Mouse (Mus musculus) G1E (cell line): ENCODE data around the gene Adcy3.

Experiments used
- CTCF ChIP-seq: IDR thresholded peaks from 2 replicates; pipeline ENCODE4 v1.5.1; 2012; ENCODE audit warnings: low read depth, low read length, inconsistent platforms, mixed read lengths
- GATA2 ChIP-seq: IDR thresholded peaks from 2 replicates; pipeline ENCODE4 v1.6.1; 2012; ENCODE audit warnings: low read depth, low read length, inconsistent platforms, borderline replicate concordance

GRCm38 (mm10) chr12:4233572-4234508 lies 100.9 kb downstream of the Adcy3 start, which contains the start of the genes Ptrhd1 and Cenpo:
- TF ChIP-seq GATA2 (no peak), CTCF (no peak)
